Mouse (Mus musculus): ENCODE data around the gene Nr1h3. TPM values are rescaled to one million over a fixed set of nuclear protein-coding genes. Genes with fewer than 3 reads are reported as not detected.

The Nr1h3 gene
- polyA plus RNA-seq, 1 experiment from 2014 or later = 2.6 TPM

- DNase-seq (no peak), ATAC-seq (ENCODE audit: low FRiP score, low TSS enrichment) (no peak)
- no peaks in the 10 kb centered on the region for H3K4me1 ChIP-seq (ENCODE audit: control insufficient read depth, insufficient read depth, low read length)
- H3K27me3 ChIP-seq (ENCODE audit: control insufficient read depth, insufficient read depth, low read length) = no peaks in the 10 kb centered on the region
- peaks cover 93% of the 10 kb centered on the region for H3K36me3 ChIP-seq (ENCODE audit: control insufficient read depth, insufficient read depth, low read length)
- no peak overlapping the region for H3K4me3 ChIP-seq (replicated peaks; ENCODE audit: low read depth, low read length)
- no peak overlapping the region for H3K27ac ChIP-seq (replicated peaks; ENCODE audit: low read depth, low read length)
- no peaks in the 10 kb centered on the region for H3K9me3 ChIP-seq (ENCODE audit: control insufficient read depth, low read length)
- no peak overlapping the region for H3K4me2 ChIP-seq (ENCODE audit: low read length)
- no peak overlapping the region for H3K9ac ChIP-seq (replicated peaks; ENCODE audit: low read length)
- 90% methylated on average over 6 of the region's 6 CpGs for WGBS
Observed at GRCm38 (mm10) chr2:91160591-91160990, 42.0 kb downstream of the Nr1h3 start.

- WGBS = 28% methylated on average over 6 of the region's 6 CpGs
- H3K9ac ChIP-seq (replicated peaks; ENCODE audit: low read length) = no peak overlapping the region
- no peak for ATAC-seq (ENCODE audit: low FRiP score, low TSS enrichment)
Observed at GRCm38 (mm10) chr2:91157002-91157752, 45.5 kb downstream of the Nr1h3 start.

GRCm38 (mm10) chr2:91154091-91154490, 48.5 kb downstream of the Nr1h3 start:
- DNase-seq (no peak), ATAC-seq (ENCODE audit: low FRiP score, low TSS enrichment) (no peak)
- peaks cover 88% of the 10 kb centered on the region for H3K36me3 ChIP-seq (ENCODE audit: control insufficient read depth, insufficient read depth, low read length)
- no peaks in the 10 kb centered on the region for H3K9me3 ChIP-seq (ENCODE audit: control insufficient read depth, low read length)
- no peaks in the 10 kb centered on the region for H3K4me1 ChIP-seq (ENCODE audit: control insufficient read depth, insufficient read depth, low read length)
- H3K4me2 ChIP-seq (ENCODE audit: low read length) = no peak overlapping the region
- 97% methylated on average over 3 of the region's 3 CpGs for WGBS
- H3K9ac ChIP-seq (replicated peaks; ENCODE audit: low read length) = no peak overlapping the region
- no peaks in the 10 kb centered on the region for H3K27me3 ChIP-seq (ENCODE audit: control insufficient read depth, insufficient read depth, low read length)
- no peak overlapping the region for H3K4me3 ChIP-seq (replicated peaks; ENCODE audit: low read depth, low read length)
- no peak overlapping the region for H3K27ac ChIP-seq (replicated peaks; ENCODE audit: low read depth, low read length)

More at GRCm38 (mm10) chr2:91157002-91157752, 45.5 kb downstream of the Nr1h3 start:
- Histone ChIP-seq H3K27ac (replicated peaks; ENCODE audit: low read depth, low read length) (no peak overlapping the region), H3K4me3 (replicated peaks; ENCODE audit: low read depth, low read length) (no peak overlapping the region), H3K36me3 (ENCODE audit: control insufficient read depth, insufficient read depth, low read length) (peaks cover 92% of the 10 kb centered on the region), H3K27me3 (ENCODE audit: control insufficient read depth, insufficient read depth, low read length) (no peaks in the 10 kb centered on the region), H3K4me1 (ENCODE audit: control insufficient read depth, insufficient read depth, low read length) (no peaks in the 10 kb centered on the region), H3K4me2 (ENCODE audit: low read length) (no peak overlapping the region), H3K9me3 (ENCODE audit: control insufficient read depth, low read length) (no peaks in the 10 kb centered on the region)
- no peak for DNase-seq

DNA sequence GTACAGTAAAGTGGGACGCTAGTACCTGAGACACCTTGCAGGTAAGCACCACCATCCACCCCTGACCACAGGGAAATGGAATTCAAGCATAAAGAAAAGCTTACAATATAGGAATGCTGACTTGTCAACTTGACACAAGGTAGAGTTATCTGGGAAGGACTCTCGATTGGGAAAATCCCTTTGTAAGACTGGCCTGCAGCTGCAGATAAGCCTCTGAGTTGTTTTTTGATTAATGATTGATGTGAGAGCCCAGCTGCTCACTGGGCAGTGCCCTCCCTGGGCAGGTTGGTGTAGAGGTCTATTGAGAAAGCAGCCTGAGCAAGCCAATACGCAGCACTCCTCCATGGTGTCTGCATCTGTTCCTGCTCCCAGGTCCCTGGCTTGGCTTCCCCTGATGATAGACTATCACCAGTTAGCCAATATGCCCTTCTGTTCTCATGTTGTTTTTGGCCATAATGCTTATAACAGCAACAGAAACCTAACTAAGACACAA, 49.7 kb downstream of the Nr1h3 start:
- H3K4me1 ChIP-seq (ENCODE audit: control insufficient read depth, insufficient read depth, low read length) = no peaks in the 10 kb centered on the region
- no peak overlapping the region for H3K27ac ChIP-seq (replicated peaks; ENCODE audit: low read depth, low read length)
- H3K4me3 ChIP-seq (replicated peaks; ENCODE audit: low read depth, low read length) = no peak overlapping the region
- DNase-seq (no peak), ATAC-seq (ENCODE audit: low FRiP score, low TSS enrichment) (no peak)
- H3K36me3 ChIP-seq (ENCODE audit: control insufficient read depth, insufficient read depth, low read length) = peaks cover 87% of the 10 kb centered on the region
- no peak overlapping the region for H3K9ac ChIP-seq (replicated peaks; ENCODE audit: low read length)
- H3K27me3 ChIP-seq (ENCODE audit: control insufficient read depth, insufficient read depth, low read length) = no peaks in the 10 kb centered on the region
- WGBS = 88% methylated on average over 3 of the region's 3 CpGs
- H3K9me3 ChIP-seq (ENCODE audit: control insufficient read depth, low read length) = no peaks in the 10 kb centered on the region
- no peak overlapping the region for H3K4me2 ChIP-seq (ENCODE audit: low read length)

DNA sequence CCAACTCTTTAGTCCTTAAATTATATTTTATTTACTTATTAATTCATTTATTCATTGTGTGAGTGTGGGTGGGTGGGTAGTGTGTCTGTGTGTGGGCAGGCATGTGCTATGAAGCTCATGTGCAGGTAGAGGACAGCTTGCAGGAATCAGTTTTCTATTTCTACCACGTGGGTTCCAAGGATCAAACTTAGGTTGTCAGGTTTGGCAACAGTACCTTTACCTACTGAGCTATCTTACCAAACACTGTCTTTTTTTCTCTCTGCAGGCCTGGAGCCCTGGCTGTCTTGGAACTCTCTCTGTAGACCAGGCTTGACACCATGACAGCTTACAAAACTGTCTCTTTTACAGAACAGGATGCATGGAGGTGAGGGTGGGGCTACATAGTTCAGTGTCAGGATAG, 51.3 kb downstream of the Nr1h3 start:
- H3K4me1 ChIP-seq (ENCODE audit: control insufficient read depth, insufficient read depth, low read length) = no peaks in the 10 kb centered on the region
- no peaks in the 10 kb centered on the region for H3K27me3 ChIP-seq (ENCODE audit: control insufficient read depth, insufficient read depth, low read length)
- no peak for DNase-seq
- H3K9me3 ChIP-seq (ENCODE audit: control insufficient read depth, low read length) = no peaks in the 10 kb centered on the region
- no peak overlapping the region for H3K27ac ChIP-seq (replicated peaks; ENCODE audit: low read depth, low read length)
- WGBS = 87% methylated on average over 1 of the region's 1 CpGs
- H3K36me3 ChIP-seq (ENCODE audit: control insufficient read depth, insufficient read depth, low read length) = peaks cover 87% of the 10 kb centered on the region
- no peak overlapping the region for H3K4me2 ChIP-seq (ENCODE audit: low read length)
- ATAC-seq (ENCODE audit: low FRiP score, low TSS enrichment) = no peak
- no peak overlapping the region for H3K4me3 ChIP-seq (replicated peaks; ENCODE audit: low read depth, low read length)
- H3K9ac ChIP-seq (replicated peaks; ENCODE audit: low read length) = no peak overlapping the region

GRCm38 (mm10) chr2:91148101-91148500, 54.5 kb downstream of the Nr1h3 start:
- Histone ChIP-seq H3K4me2 (ENCODE audit: low read length) (no peak overlapping the region), H3K36me3 (ENCODE audit: control insufficient read depth, insufficient read depth, low read length) (peaks cover 89% of the 10 kb centered on the region), H3K27ac (replicated peaks; ENCODE audit: low read depth, low read length) (no peak overlapping the region), H3K9me3 (ENCODE audit: control insufficient read depth, low read length) (no peaks in the 10 kb centered on the region), H3K27me3 (ENCODE audit: control insufficient read depth, insufficient read depth, low read length) (no peaks in the 10 kb centered on the region), H3K4me3 (replicated peaks; ENCODE audit: low read depth, low read length) (no peak overlapping the region), H3K9ac (replicated peaks; ENCODE audit: low read length) (no peak overlapping the region), H3K4me1 (ENCODE audit: control insufficient read depth, insufficient read depth, low read length) (no peaks in the 10 kb centered on the region)
- DNase-seq = no peak
- no peak for ATAC-seq (ENCODE audit: low FRiP score, low TSS enrichment)

- ATAC-seq (ENCODE audit: low FRiP score, low TSS enrichment) = no peak
- 98% methylated on average over 11 of the region's 11 CpGs for WGBS
Observed at GRCm38 (mm10) chr2:91143401-91143800, 59.2 kb downstream of the Nr1h3 start.

DNA sequence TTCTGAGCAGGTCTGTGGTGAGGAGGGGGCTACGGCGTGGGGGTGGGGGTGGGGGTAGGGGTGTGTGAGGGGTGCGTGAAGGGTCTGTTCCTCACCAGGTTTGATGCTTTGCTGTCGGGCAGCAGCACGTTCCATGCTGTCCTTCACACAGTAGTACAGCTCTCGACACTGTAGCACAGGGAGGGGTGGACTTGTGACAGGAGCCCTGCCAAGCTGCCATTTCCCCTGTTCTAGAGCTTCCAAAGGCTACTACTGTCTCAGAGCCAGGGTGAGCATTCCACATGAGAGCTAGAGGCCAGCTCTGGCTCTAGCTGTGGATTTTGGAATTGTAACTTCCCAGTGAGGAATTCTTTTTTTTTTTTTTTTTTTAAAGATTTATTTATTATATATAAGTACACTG, 59.7 kb downstream of the Nr1h3 start:
- no peak overlapping the region for H3K9ac ChIP-seq (replicated peaks; ENCODE audit: low read length)
- H3K27me3 ChIP-seq (ENCODE audit: control insufficient read depth, insufficient read depth, low read length) = no peaks in the 10 kb centered on the region
- H3K4me3 ChIP-seq (replicated peaks; ENCODE audit: low read depth, low read length) = no peak overlapping the region
- WGBS = 96% methylated on average over 6 of the region's 6 CpGs
- H3K4me1 ChIP-seq (ENCODE audit: control insufficient read depth, insufficient read depth, low read length) = no peaks in the 10 kb centered on the region
- H3K9me3 ChIP-seq (ENCODE audit: control insufficient read depth, low read length) = no peaks in the 10 kb centered on the region
- no peak for DNase-seq
- no peak overlapping the region for H3K4me2 ChIP-seq (ENCODE audit: low read length)
- ATAC-seq (ENCODE audit: low FRiP score, low TSS enrichment) = no peak
- peaks cover 99% of the 10 kb centered on the region for H3K36me3 ChIP-seq (ENCODE audit: control insufficient read depth, insufficient read depth, low read length)
- no peak overlapping the region for H3K27ac ChIP-seq (replicated peaks; ENCODE audit: low read depth, low read length)

More at GRCm38 (mm10) chr2:91143401-91143800, 59.2 kb downstream of the Nr1h3 start:
- Histone ChIP-seq H3K9ac (replicated peaks; ENCODE audit: low read length) (no peak overlapping the region), H3K27me3 (ENCODE audit: control insufficient read depth, insufficient read depth, low read length) (no peaks in the 10 kb centered on the region), H3K27ac (replicated peaks; ENCODE audit: low read depth, low read length) (no peak overlapping the region), H3K36me3 (ENCODE audit: control insufficient read depth, insufficient read depth, low read length) (peaks cover 95% of the 10 kb centered on the region), H3K4me3 (replicated peaks; ENCODE audit: low read depth, low read length) (no peak overlapping the region), H3K4me1 (ENCODE audit: control insufficient read depth, insufficient read depth, low read length) (no peaks in the 10 kb centered on the region), H3K9me3 (ENCODE audit: control insufficient read depth, low read length) (no peaks in the 10 kb centered on the region), H3K4me2 (ENCODE audit: low read length) (no peak overlapping the region)
- no peak for DNase-seq

GRCm38 (mm10) chr2:91139764-91140163, 62.9 kb downstream of the Nr1h3 start:
- no peaks in the 10 kb centered on the region for H3K4me1 ChIP-seq (ENCODE audit: control insufficient read depth, insufficient read depth, low read length)
- peaks cover 86% of the 10 kb centered on the region for H3K36me3 ChIP-seq (ENCODE audit: control insufficient read depth, insufficient read depth, low read length)
- WGBS = 75% methylated on average over 8 of the region's 8 CpGs
- no peaks in the 10 kb centered on the region for H3K27me3 ChIP-seq (ENCODE audit: control insufficient read depth, insufficient read depth, low read length)
- no peak for ATAC-seq (ENCODE audit: low FRiP score, low TSS enrichment)
- H3K4me2 ChIP-seq (ENCODE audit: low read length) = no peak overlapping the region
- no peaks in the 10 kb centered on the region for H3K9me3 ChIP-seq (ENCODE audit: control insufficient read depth, low read length)
- no peak overlapping the region for H3K9ac ChIP-seq (replicated peaks; ENCODE audit: low read length)
- DNase-seq = no peak
- H3K4me3 ChIP-seq (replicated peaks; ENCODE audit: low read depth, low read length) = no peak overlapping the region
- H3K27ac ChIP-seq (replicated peaks; ENCODE audit: low read depth, low read length) = no peak overlapping the region

All from midbrain, embryonic 14.5 days (tissue).